Mouse (Mus musculus) telencephalon, adult 2 months (tissue): ENCODE results near the gene Fam163a.
"Not testable (repeated sequence)": the region's sequence is repeated elsewhere in the genome, so short reads cannot be mapped to it uniquely, and the experiment has no call there.

ENCODE experiments used
- DNase-seq: peaks from one replicate; pipeline ENCODE4 v3.0.0-alpha.2; 2011; ENCODE audit warnings: low read depth, low spot score

The Fam163a gene

GRCm38 (mm10) chr1:156085770-156086169 is 119.1 kb downstream of the Fam163a start:
- DNase-seq: peak; percentile 48

DNA sequence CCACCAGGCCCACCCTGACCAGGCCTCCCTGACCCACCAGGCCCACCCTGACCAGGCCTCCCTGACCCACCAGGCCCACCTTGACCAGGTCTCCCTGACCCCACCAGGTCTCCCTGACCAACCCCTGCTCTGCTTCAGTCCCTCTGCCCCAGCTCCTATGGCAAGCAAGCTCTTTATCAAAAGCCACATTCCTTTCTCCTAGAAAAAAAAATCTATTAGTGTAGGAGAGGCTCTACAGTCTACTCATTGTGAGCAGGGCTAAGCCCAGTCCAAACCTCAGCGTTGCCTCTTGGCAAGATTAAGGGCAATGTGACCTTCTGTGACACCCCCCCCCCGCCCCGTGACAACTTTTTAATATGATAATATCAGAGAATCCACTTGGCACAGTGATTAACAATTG is 120.2 kb downstream of the Fam163a start:
- no peak for DNase-seq

DNA sequence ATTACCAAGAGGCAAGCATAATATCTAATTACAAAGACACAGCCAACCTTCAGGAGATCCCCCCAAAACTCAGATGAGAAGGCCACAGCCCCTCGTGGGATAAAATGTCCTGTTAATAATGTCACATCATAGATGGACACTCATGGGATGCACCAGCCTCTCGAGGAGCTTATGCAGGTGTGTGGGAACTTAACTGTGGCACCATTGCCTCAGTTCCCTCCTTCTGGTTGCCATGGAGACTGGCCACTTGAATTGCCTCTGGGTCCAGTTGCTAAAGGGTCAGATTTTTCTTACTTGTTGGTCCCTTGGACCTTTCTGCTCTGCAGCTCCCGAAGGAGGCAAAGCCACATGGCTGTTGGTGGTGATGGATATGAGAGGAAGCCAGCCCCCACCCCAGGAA is 127.2 kb downstream of the Fam163a start:
- DNase-seq: no peak

GRCm38 (mm10) chr1:156076474-156076873 is 128.4 kb downstream of the Fam163a start:
- DNase-seq: no peak

- no peak for DNase-seq
Observed at GRCm38 (mm10) chr1:156074575-156074974, 130.3 kb downstream of the Fam163a start.

GRCm38 (mm10) chr1:156073169-156073821 is 131.5 kb downstream of the Fam163a start:
- DNase-seq: no peak

DNA sequence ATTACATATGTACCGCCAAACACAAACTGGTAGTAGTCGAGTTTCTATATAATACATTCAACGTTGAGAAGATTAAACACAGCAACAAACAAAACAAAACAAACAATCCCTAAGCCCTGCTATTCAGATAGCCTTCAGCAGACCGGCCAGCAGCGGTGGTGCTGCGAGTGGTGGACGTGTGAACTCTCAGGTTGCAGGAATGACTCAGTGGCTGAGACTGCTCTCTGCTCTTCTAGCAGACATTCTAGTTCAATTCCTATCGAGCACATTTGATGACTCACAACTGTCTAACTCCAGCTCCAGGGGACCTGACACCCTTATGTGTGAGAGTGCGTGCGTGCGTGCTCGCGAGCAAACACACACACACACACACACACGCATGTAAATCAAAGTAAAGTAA is 134.7 kb downstream of the Fam163a start:
- no peak for DNase-seq

- DNase-seq: no peak
Observed at GRCm38 (mm10) chr1:156066133-156066532, 138.7 kb downstream of the Fam163a start.

- DNase-seq: no peak
Observed at GRCm38 (mm10) chr1:156062193-156062592, 142.6 kb downstream of the Fam163a start.

DNA sequence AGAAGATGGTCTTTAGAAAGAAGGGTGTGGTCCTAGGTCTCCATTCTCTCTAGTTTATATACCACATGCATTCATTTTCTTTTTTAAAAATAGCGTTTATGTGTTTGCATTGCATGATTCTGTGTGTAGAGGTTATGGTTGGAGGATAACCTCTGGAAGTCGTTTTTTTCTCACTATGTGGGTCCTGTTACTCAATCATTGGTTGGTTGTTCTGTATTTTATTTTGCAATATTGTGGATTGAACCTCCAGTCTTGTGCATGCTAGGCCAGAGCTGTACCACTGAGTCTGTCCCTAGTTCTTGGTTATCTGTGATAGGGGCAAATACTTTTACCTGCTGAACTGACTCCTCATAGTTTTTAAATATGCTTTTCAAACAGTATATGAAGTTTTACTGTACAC is 146.6 kb downstream of the Fam163a start:
- DNase-seq: no peak

DNA sequence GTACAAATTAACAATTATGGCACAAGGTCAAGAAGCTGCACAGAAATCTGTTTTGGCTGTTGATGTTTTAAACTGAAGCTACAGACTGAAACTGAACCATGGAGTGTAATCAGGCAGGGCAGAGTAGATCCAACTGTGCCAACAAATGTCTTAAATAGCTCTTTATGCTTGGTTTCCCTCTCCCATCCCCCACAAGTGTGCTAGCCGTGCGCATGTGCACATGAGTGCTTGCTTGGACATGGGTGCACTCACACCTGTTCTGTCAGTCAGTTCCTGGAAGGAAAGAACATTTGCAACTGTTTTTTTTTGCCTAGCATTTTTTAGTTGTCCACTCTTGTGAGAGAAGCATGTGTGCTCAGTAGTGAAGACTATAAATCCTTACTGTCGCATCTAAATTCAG is 158.1 kb downstream of the Fam163a start:
- no peak for DNase-seq

- no peak for DNase-seq
Observed at GRCm38 (mm10) chr1:156044211-156044611, 160.6 kb downstream of the Fam163a start.

DNA sequence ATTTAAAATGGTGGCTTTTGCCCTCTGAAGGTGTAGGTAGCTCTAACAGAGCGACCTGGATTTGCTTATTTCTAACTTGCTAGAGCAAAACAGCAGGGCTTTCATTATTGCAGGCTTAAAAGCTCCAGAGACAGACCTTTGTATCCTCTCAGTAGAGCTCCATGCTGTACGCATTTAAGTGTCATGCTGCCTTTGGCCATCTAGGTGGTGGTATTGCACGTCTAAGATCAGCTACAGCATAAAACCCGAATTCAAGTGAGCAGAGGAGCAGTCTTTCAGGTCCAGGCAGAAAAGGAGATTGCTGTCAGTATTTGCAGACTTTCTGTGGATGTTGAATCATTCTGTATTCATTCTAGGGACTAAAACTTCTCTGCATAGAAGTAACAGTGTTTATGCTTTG is 161.8 kb downstream of the Fam163a start:
- peak; percentile 47 for DNase-seq

GRCm38 (mm10) chr1:156042481-156042880 is 162.3 kb downstream of the Fam163a start:
- DNase-seq: no peak

GRCm38 (mm10) chr1:156041451-156042241 is 163.2 kb downstream of the Fam163a start:
- no peak for DNase-seq

- DNase-seq: peak; percentile 94
Observed at GRCm38 (mm10) chr1:156040731-156041401, 164.0 kb downstream of the Fam163a start.

DNA sequence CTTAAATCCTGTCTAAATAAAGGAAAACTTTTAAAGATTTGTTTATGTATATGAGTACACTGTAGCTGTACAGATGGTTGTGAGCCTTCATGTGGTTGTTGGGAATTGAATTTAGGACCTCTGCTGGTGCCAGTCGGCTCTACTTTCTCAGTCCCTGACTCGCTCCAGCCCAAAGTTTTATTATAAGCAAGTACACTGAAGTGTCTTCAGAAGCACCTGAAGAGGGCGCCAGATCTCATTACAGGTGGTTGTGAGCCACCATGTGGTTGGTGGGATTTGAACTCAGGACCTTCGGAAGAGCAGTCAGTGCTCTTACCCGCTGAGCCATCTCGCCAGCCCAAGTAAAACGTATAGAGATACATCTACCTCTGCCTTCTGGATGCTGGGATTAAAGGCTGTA is 164.8 kb downstream of the Fam163a start:
- not testable (repeated sequence) for DNase-seq

DNA sequence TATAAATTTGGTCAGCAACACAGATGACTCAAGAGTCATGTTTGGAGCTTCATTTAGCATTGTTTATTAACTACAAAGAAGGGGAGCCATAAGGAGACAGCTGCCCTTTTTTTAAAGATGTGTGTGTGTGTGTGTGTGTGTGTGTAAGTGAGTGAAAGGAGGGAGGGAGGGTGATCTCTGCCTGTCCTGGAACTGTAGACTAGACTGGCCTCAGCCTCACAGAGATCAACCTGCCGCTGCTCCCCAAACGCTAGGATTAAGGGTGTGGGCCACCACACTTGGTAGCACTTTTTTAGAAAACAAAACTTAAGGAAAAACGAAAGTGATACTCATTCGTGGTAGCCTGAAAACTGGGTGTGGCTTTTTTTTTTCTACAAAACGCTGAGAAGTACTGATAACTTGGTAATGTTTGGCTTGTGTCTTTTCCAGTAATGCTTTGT is 167.7 kb downstream of the Fam163a start:
- DNase-seq: no peak

DNA sequence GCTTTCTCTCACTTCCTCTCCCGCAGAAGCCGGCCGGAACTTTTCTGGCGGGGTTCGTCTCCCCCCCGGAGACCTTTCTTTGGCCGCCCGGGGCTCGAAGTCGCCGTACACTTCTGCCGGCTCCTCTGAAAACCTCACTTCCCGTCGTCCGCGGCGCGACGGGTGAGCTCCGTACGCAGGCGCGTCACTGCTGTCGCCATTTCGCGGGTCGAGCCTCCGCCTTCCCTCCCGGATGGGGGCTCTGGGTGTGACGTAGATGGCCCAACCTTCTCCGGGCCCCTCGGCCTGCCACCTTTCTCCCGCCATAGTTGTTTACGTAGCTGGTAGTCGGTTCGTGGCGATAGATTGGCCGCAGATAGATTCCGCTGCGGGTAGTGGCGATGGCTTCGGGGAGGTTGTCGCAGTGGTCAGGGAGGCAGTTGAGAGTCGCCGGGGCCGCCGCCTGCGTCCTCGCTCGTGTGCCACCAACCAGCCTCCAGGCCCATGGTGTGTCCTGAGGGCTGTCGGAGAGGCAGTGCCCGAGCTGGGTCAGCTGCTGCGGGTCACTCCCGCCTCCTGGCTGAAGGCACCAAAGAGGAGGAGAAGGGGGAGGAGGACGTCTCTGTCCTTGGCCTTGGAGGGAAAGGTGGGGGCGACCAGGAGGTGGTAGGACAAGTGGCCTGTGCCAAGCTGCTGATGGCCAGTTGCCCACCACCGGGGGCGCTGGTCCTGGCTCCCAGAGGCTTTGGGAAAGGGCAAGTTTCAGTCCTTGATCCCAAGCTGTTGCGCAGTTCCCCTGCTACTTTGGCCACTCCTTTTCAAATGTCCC is 168.7 kb downstream of the Fam163a start, which contains the start of gene Tor1aip1:
TSS of gene Tor1aip1 (minus strand) at position 551 of the 808 bp plus-strand sequence.
- DNase-seq: peak; percentile 98

- no peak for DNase-seq
Observed at GRCm38 (mm10) chr1:156035269-156035929, 169.4 kb downstream of the Fam163a start, which contains the start of gene Tor1aip2. Gene Tor1aip2 (plus strand): TSS chr1:156035403.

DNA sequence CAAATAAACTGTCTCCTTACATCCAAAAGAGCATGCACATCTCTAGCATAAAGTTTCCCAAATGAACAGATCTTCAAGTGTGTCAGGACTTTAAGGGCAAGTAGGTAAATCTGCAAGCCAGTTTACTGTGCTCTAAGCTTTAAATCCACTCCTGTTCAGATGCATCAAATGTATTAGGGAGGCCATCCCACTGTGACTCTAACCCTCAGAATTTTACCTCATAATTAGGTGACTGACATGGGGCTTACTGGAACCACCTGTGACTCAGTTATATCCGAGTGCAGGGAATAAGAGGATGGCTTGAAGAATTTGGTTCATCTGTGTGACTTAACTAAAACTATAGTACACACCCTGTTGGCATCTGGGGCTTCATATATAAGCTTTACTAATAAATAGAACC is 170.2 kb downstream of the Fam163a start:
- DNase-seq: no peak
